Mouse (Mus musculus) c-Kit-negative CD71-positive TER-119-positive erythroid progenitor cells, embryonic 14.5 days (primary cell): ENCODE measurements around the gene Btnl2.
"Not testable (repeated sequence)": the region's sequence is repeated elsewhere in the genome, so short reads cannot be mapped to it uniquely, and the experiment has no call there.

ENCODE experiments used
- DNase-seq: peaks from one replicate; pipeline ENCODE4 v3.0.0-alpha.2; 2013; ENCODE audit warnings: low read depth, low spot score

Btnl2 gene

GRCm38 (mm10) chr17:34354539-34354938, at the start of gene Btnl2:
Btnl2 (plus strand) TSS chr17:34354822.
- no peak for DNase-seq

- no peak for DNase-seq
Observed at GRCm38 (mm10) chr17:34305380-34306030, 49.1 kb upstream of the Btnl2 start, which contains the start of gene H2-Eb1. H2-Eb1 (plus strand) TSS chr17:34305867.

GRCm38 (mm10) chr17:34306407-34306806, 48.2 kb upstream of the Btnl2 start:
- no peak for DNase-seq

GRCm38 (mm10) chr17:34307216-34307615, 47.4 kb upstream of the Btnl2 start:
- no peak for DNase-seq

- DNase-seq, result no peak
Observed at GRCm38 (mm10) chr17:34308161-34308560, 46.5 kb upstream of the Btnl2 start.

GRCm38 (mm10) chr17:34309225-34309624, 45.4 kb upstream of the Btnl2 start:
- no peak for DNase-seq

- DNase-seq, result no peak
Observed at GRCm38 (mm10) chr17:34309683-34310385, 44.8 kb upstream of the Btnl2 start.

- not testable (repeated sequence) for DNase-seq
Observed at GRCm38 (mm10) chr17:34310526-34310925, 44.1 kb upstream of the Btnl2 start.

- DNase-seq, result no peak
Observed at GRCm38 (mm10) chr17:34312185-34312584, 42.4 kb upstream of the Btnl2 start.

- no peak for DNase-seq
Observed at GRCm38 (mm10) chr17:34313393-34313792, 41.2 kb upstream of the Btnl2 start.

- DNase-seq, result no peak
Observed at GRCm38 (mm10) chr17:34314286-34314685, 40.3 kb upstream of the Btnl2 start.

- no peak for DNase-seq
Observed at GRCm38 (mm10) chr17:34315512-34315911, 39.1 kb upstream of the Btnl2 start.

- DNase-seq, result no peak
Observed at GRCm38 (mm10) chr17:34316697-34317096, 37.9 kb upstream of the Btnl2 start.

GRCm38 (mm10) chr17:34317275-34317674, 37.3 kb upstream of the Btnl2 start:
- DNase-seq, result no peak

- DNase-seq, result no peak
Observed at GRCm38 (mm10) chr17:34325436-34325835, 29.2 kb upstream of the Btnl2 start, which contains the start of gene H2-Eb2. H2-Eb2 (plus strand) TSS chr17:34325665.

- no peak for DNase-seq
Observed at GRCm38 (mm10) chr17:34326373-34326772, 28.2 kb upstream of the Btnl2 start.

- DNase-seq, result no peak
Observed at GRCm38 (mm10) chr17:34329807-34330206, 24.8 kb upstream of the Btnl2 start.

GRCm38 (mm10) chr17:34331200-34331599, 23.4 kb upstream of the Btnl2 start:
- no peak for DNase-seq

GRCm38 (mm10) chr17:34340619-34341402, 13.8 kb upstream of the Btnl2 start:
- DNase-seq, result no peak

GRCm38 (mm10) chr17:34344882-34345281, 9.7 kb upstream of the Btnl2 start:
- no peak for DNase-seq

- no peak for DNase-seq
Observed at GRCm38 (mm10) chr17:34345486-34345885, 9.1 kb upstream of the Btnl2 start.

GRCm38 (mm10) chr17:34346041-34346440, 8.6 kb upstream of the Btnl2 start:
- no peak for DNase-seq
